Mouse (Mus musculus) lung, adult 2 months (tissue): ENCODE results near the gene Ptpa. TPM values are rescaled to one million over a fixed set of nuclear protein-coding genes. Genes with fewer than 3 reads are reported as not detected.

Experiments used
- DNase-seq: peaks from one replicate; pipeline ENCODE4 v3.0.0; 2022
- H3K4me1 ChIP-seq: fragments of 200-500 bp; 2 replicates; pipeline ENCODE4 v1.6.1; 2011; ENCODE audit warnings: low read length; ENCODE audit not compliant: control insufficient read depth, insufficient read depth
- H3K4me3 ChIP-seq: fragments of 200-500 bp; replicated peaks from 2 replicates; pipeline ENCODE3; 2011; ENCODE audit warnings: low read depth, mild to moderate bottlenecking, control low read depth, low read length; ENCODE audit errors: extremely low read depth
- CTCF ChIP-seq: fragments of 200-500 bp; IDR thresholded peaks from 2 replicates; pipeline ENCODE4 v1.5.1; 2011; ENCODE audit warnings: mild to moderate bottlenecking, low read length, control low read depth; ENCODE audit not compliant: insufficient read depth
- POLR2A ChIP-seq: fragments of 200-500 bp; IDR thresholded peaks from 2 replicates; pipeline ENCODE4 v1.6.1; 2011; ENCODE audit warnings: low read depth, mild to moderate bottlenecking, control low read depth, low read length, borderline replicate concordance; ENCODE audit errors: extremely low read depth
- WGBS: fragments of 180-500 bp; shearing (Covaris S2); methylation state at CpG from one replicate; pipeline ENCODE4 v1.1.7; 2018; 5-methylcytosine and 5-hydroxymethylcytosine counted together
- polyA plus RNA-seq: library from polyadenylated mRNA; depleted of rRNA; stranded (reverse); fragments of >200 nt; gene quantifications from 2 replicates; pipeline ENCODE4 v1.2.3, GENCODE M21; 2012

Ptpa gene
- polyA plus RNA-seq, 1 experiment, result 136 TPM

DNA sequence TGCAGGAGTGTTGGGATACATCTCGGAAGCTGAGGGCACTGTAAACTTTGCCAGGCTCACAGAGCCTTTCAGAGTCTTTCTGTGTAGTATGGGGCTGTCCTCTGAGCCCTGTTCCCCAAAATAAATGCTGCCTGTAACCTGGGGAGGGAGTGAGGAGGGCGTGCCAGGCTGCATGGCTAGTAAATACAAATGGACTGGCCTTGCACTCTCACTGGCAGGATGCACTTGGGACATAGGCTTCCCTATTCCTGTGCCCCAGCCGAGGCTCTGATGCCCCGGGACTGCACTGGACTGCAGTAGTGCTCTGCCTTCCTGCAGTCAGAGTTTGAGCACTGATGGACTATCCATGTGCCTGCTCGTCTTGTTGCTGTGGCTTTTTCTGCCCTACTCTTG, 26.7 kb downstream of the Ptpa start:
- TF ChIP-seq CTCF (no peak), POLR2A (no peak)
- WGBS, result 12% methylated on average over 5 of the region's 5 CpGs
- DNase-seq, result no peak
- H3K4me1 ChIP-seq, result peaks cover 42% of the 10 kb centered on the region
- H3K4me3 ChIP-seq, result peak overlapping the region; percentile 2

DNA sequence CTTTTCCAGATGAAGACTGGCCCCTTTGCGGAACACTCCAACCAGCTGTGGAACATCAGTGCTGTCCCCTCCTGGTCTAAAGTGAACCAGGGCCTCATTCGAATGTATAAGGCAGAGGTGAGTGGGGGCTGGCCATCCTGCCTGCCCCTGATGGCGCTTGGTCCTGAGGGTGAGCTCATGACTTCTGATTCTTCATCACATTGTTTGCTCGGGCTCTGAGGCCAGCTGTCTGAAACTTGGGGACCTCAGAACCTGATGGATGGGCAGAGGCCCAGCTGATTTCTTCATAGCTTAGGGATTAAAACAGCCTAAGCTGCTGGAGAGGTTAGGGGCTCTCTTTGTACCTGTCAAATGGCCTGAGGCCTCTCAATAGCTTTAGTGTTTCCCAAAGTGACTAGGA, 27.4 kb downstream of the Ptpa start:
- Histone ChIP-seq H3K4me3 (no peak overlapping the region), H3K4me1 (peaks cover 47% of the 10 kb centered on the region)
- WGBS, result 31% methylated on average over 4 of the region's 4 CpGs
- no peak for DNase-seq
- TF ChIP-seq CTCF (no peak), POLR2A (no peak)

DNA sequence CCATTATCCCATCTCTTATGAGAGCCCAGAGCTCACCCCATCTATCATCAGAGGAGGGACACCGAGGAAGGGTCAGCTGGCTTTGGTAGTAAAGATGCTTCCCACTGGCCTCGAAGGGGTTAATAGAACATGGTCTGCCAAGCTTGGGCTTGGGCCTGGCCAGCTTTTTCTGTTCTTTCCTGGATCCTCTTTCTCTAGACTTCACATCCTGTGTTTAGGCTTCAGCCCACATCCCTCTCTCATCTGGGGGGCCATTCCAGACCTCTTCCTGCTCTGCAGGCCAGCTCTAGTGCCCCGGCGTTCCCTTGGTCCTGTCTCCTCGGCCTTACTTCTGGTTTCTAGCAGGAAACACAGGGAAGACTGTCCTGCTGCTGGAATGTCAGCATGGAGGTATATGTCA, 28.2 kb downstream of the Ptpa start:
- Histone ChIP-seq H3K4me1 (peaks cover 49% of the 10 kb centered on the region), H3K4me3 (no peak overlapping the region)
- 35% methylated on average over 5 of the region's 5 CpGs for WGBS
- no peak for DNase-seq
- TF ChIP-seq POLR2A (no peak), CTCF (no peak)

DNA sequence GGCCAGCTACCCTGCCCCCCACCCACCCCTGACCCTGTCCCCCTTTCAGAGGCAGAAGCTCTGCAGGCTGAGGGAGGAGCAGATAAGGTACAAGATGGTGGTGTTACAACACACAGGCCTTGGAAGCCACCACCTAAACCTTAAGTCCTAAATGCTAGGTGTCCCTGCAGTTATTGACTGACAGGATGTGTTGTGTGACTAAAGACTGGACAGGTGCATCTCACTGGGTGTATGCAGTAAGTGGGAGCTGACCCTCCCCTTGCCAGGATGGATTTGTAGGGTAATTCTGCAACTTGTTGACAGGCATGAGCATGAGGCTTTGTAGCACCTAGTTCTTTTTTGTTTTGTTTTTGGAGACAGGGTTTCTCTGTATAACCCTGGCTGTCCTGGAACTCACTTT, 28.6 kb downstream of the Ptpa start:
- TF ChIP-seq POLR2A, result no peak
- no peak for TF ChIP-seq CTCF
- no peak for DNase-seq
- Histone ChIP-seq H3K4me3 (no peak overlapping the region), H3K4me1 (peaks cover 49% of the 10 kb centered on the region)

DNA sequence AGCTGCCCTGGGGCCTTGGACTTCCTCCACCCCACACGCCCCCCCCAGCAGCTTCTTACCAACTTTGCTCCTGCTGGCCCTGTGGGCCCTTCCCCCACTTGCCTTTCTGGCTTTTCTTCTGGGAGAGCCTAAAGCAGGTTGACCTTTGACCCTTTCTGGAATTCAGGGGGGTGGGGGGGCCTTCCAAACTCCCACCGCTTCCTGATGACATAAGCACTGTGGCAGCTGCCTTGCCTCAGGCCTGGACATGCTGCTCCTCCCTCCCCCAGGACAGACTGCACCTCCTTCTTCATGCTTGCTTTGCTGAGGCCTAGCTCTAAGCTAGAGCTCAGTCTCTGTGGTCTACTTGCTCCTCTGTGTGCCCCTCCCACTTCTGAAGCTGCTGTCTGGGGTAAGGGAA, 29.5 kb downstream of the Ptpa start:
- DNase-seq, result no peak
- TF ChIP-seq CTCF (no peak), POLR2A (no peak)
- Histone ChIP-seq H3K4me3 (no peak overlapping the region), H3K4me1 (peaks cover 49% of the 10 kb centered on the region)
- WGBS, result 50% methylated on average over 2 of the region's 2 CpGs

DNA sequence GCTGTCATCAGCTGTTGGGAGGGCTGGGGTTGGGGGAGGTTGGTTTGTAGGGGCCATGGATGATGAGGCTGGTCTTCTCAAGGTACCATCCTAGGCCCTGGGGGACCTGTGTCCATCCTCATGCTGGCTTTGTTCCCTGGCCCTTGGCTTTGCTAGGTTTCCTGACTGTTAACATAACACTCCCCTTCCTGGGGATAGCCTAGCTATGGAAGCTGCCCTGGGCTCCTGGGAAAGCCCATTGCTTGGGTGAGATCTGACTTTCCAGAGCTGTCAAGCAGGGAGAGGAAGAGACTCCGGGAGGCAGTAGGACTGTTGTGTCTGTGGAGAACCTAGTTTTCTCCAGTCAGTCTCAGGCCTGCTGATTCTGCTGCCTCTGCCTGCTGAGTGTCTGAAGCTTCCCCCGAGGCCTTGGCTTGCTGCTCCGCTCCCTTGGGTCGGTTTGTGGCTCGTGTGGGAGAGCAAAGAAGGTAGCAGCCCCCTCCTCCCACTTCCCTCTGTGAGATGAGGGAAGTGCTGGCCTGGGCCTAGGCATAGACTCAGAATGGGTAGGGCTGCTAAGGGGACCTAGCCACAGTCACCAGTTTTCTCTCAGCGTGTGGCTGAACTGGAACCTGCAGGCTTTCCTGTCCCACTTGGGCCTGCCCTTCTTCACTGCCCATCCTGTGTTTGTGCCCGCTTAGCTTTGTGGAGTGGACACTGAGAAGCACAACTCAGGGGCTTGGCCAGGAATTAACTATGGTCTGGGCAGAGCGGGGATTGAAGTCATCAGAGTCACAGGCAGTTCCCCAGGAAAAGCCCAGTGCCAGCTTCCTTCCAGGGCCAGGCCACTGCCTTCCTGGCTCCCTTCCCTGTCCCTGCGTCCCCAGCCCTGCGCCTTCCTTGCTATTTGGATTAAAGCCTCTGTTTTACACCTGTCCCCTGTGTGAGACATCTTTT, 31.3 kb downstream of the Ptpa start:
- peaks cover 38% of the 10 kb centered on the region for H3K4me1 ChIP-seq
- DNase-seq, result no peak
- TF ChIP-seq POLR2A (peak; percentile 62; the same call in 1 of the 2 replicates), CTCF (no peak)

DNA sequence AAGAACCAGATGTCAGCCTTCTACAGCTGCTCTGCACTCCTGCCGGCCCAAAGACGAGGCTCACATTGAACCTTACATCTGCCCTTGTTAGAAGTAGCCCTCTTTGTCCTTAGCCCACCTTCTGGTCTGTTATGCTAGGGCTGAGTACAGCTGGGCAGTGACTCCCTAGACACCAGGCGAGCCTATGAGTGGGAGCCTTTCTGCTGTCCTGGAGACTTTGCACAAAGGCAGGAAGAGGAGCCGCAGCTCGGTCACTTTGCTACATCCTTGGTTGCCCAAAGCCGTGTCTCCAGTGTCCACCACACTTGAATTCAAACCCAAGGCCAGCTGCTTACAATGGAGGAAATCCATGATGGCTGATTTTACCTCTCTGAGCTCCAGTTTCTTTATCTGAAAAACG, 32.5 kb downstream of the Ptpa start:
- peaks cover 26% of the 10 kb centered on the region for H3K4me1 ChIP-seq
- DNase-seq, result no peak
- WGBS, result 70% methylated on average over 7 of the region's 7 CpGs
- TF ChIP-seq POLR2A (no peak), CTCF (no peak)
- no peak overlapping the region for H3K4me3 ChIP-seq

More for the DNA sequence above, 31.3 kb downstream of the Ptpa start:
- 34% methylated on average over 10 of the region's 10 CpGs for WGBS
- H3K4me3 ChIP-seq, result no peak overlapping the region

DNA sequence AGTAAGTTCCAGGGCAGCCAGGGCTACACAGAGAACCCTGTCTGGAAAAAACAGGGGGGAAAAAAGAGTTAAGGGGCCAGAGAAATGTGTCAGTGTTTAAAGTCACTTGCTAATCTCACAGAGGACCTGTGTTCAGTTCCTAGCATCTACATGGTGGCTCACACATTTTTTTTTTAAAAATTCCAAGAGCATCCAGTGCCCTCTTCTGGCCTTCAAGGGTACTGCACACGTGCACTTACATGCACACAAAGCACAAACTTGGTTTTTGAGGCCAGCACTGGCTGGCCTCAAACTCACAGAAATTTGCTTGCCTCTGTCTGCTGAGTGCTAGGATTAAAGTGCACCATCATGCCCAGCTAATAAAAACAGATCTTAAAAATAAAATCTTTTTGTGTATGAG, 34.7 kb downstream of the Ptpa start:
- WGBS, result 66% methylated on average over 1 of the region's 1 CpGs
- TF ChIP-seq CTCF, result peak; percentile 22; the same call in 1 of the 2 replicates
- no peak for TF ChIP-seq POLR2A
- no peak for DNase-seq

DNA sequence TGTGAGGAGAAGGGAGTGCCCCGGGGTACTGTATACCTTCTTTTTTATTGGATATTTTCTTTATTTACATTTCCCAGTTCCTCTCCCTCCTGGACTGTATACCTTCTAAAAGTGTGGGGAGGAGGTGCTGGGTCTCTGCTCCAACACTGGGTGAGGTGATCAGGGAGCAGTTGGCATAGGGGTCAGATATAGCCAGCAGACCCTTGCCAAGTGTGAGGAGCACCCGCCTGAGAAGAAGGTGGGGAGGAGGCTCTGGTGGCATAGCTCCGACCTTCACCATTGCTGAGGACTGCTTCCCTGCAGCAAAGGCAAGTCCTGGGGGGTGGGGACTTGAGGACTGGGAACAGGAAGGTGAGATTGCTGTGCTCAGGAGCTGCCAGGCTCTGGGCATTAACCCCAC, 35.7 kb downstream of the Ptpa start:
- TF ChIP-seq CTCF (no peak), POLR2A (no peak)
- Histone ChIP-seq H3K4me3 (no peak overlapping the region), H3K4me1 (peaks cover 14% of the 10 kb centered on the region)
- WGBS, result 56% methylated on average over 3 of the region's 3 CpGs
- no peak for DNase-seq

More for the DNA sequence above, 34.7 kb downstream of the Ptpa start:
- peaks cover 20% of the 10 kb centered on the region for H3K4me1 ChIP-seq
- H3K4me3 ChIP-seq, result no peak overlapping the region

DNA sequence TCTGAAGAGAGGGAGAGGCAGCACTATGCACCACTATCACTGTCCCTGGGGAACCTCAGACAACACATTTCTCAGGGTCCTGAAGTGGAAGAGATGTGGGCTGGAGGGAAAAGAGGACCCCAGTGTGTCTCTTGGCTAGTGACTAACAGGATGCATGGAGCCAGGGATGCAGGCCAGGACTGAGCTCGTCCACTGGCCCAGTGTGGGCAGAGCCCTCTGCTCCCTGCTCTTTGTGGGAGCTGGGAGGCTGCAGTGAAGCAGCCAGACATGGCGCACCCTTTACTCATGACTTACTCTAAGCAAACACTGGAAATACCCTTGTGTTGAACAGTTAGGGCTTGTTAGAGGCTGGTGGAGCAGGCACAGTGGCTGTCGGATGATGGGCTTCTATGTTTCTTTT, 37.7 kb downstream of the Ptpa start:
- Histone ChIP-seq H3K4me1 (no peaks in the 10 kb centered on the region), H3K4me3 (no peak overlapping the region)
- no peak for DNase-seq
- WGBS, result 64% methylated on average over 3 of the region's 3 CpGs
- no peak for TF ChIP-seq POLR2A
- no peak for TF ChIP-seq CTCF
